In the genomic region with DNA sequence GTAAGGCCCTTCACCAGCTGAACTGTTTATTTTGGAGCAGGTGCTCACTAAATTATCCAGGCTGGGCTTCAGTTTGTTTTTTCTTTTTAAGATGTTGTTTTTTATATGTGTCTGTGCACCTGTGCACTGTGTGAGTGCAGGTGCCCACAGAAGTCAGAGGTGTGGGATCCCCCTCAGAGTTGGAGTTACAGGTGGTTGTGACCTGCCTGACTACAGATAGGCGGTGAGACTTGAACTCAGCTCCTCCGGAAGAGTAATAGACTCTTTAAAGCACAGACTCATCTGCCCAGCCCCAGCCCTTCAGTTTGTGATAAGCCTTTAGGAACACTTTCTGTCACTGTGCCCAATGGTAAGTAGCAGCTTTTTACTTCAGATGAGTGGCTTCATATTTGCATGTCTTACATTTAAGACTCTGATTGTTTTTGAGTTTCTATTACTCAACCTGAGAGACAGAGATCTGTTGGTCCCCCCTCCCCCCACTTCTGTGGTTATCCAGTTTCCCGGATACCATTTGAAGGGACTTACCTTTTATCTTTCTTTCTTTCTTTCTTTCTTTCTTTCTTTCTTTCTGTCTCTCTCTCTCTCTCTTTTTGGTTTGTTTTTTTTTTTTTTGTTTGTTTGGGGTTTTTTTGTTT, we compare ENCODE assay signal across 18 mouse cellular contexts. TPM values are rescaled to one million over a fixed set of nuclear protein-coding genes. Genes with fewer than 3 reads are reported as not detected.
DNase-seq lines count a peak whose midpoint lies in the region; ATAC-seq lines count a peak whose summit lies in the region.
"Had no signal": no experiment of that assay in that cellular context is flagged by ENCODE, and none has a peak within 500 bp of the region (broad histone marks: within the 10 kb centered on the region; RNA-seq: fewer than 3 reads in every experiment).

No protein-coding gene starts in this region.

- peak; percentile 11 to 22 for DNase-seq in thymus, postnatal 10 days (ENCODE audit: low spot score in 2 of 2)
- DNase-seq in thymus, adult 18-20 months = no peak
- peak; percentile 60 for DNase-seq in CD4-positive, CD25-positive, alpha-beta regulatory T cell, adult 2 months (ENCODE audit: low read depth, low spot score)
- DNase-seq in thymus, postnatal 4 days = peak; percentile 51
- DNase-seq in yolk sac, embryonic 10.5 days (ENCODE audit: low spot score) = no peak
- no peak for DNase-seq in gastrocnemius, postnatal 4 days (ENCODE audit: low spot score in 2 of 2)
- DNase-seq: adrenal gland, adult 2 months; adrenal gland, postnatal 36 days; cerebellum, adult 2 months; cerebellum, postnatal 14 days; heart, postnatal 10 days; kidney, postnatal 14 days; liver; lung, embryonic 14.5 days; right cerebral cortex, postnatal 4 days had no signal

- ATAC-seq in activated CD4-positive, CD25-positive, alpha-beta regulatory T cell, adult 4 months = peak; percentile 77
- ATAC-seq: forebrain, embryonic 16.5 days; intestine, embryonic 15.5 days had no signal

RNA-seq across cellular contexts. Expression of a gene that starts 31.3 kb away (rescaled TPM):
- 10 to 100 TPM; 10.6 to 10.9 TPM for polyA plus RNA-seq in activated CD4-positive, CD25-positive, alpha-beta regulatory T cell, adult 4 months (2017; shearing (Covaris generic))
- 1 to 10 TPM; 6.1 to 6.3 TPM for total RNA-seq in gastrocnemius, postnatal 4 days (2021)

RNA-seq across cellular contexts. Expression of a gene that starts 34.1 kb away (rescaled TPM):
- 100 to 1,000 TPM; 113 to 115 TPM for polyA plus RNA-seq in activated CD4-positive, CD25-positive, alpha-beta regulatory T cell, adult 4 months (2017; shearing (Covaris generic))
- 100 to 1,000 TPM in 1 of 2 experiments, 10 to 100 TPM in 1; 91.0 to 105 TPM for total RNA-seq in gastrocnemius, postnatal 4 days (2021)

Comparison
In these comparisons a context has a peak if more than half of its experiments do, and no peak if none do; other contexts are left out.
1. DNase-seq: peak in thymus, postnatal 10 days (2 of 2), CD4-positive, CD25-positive, alpha-beta regulatory T cell, adult 2 months (single experiment) and thymus, postnatal 4 days (single experiment); none in thymus, adult 18-20 months (0 of 2), yolk sac, embryonic 10.5 days (single experiment) and gastrocnemius, postnatal 4 days (0 of 2).